Mouse (Mus musculus) adrenal gland, postnatal 10 days (tissue): ENCODE measurements around the gene Coq4. TPM values are rescaled to one million over a fixed set of nuclear protein-coding genes. Genes with fewer than 3 reads are reported as not detected.

ENCODE experiments used
- DNase-seq: peaks from one replicate; pipeline ENCODE4 v3.0.0; 2021; ENCODE audit warnings: mixed read lengths
- microRNA-seq: library from miRNA; unstranded; fragments of <30 nt; microRNA quantifications from one replicate; pipeline ENCODE4 v1.2.0, GENCODE M21; 2021
- total RNA-seq, 2 experiments: library from RNA; stranded (reverse); gene quantifications; 2 replicates each; pipeline ENCODE4 v1.2.3; 2021

The Coq4 gene
- total RNA-seq, 2 experiments from 2014 or later = 16.4 to 21.8 TPM

DNA sequence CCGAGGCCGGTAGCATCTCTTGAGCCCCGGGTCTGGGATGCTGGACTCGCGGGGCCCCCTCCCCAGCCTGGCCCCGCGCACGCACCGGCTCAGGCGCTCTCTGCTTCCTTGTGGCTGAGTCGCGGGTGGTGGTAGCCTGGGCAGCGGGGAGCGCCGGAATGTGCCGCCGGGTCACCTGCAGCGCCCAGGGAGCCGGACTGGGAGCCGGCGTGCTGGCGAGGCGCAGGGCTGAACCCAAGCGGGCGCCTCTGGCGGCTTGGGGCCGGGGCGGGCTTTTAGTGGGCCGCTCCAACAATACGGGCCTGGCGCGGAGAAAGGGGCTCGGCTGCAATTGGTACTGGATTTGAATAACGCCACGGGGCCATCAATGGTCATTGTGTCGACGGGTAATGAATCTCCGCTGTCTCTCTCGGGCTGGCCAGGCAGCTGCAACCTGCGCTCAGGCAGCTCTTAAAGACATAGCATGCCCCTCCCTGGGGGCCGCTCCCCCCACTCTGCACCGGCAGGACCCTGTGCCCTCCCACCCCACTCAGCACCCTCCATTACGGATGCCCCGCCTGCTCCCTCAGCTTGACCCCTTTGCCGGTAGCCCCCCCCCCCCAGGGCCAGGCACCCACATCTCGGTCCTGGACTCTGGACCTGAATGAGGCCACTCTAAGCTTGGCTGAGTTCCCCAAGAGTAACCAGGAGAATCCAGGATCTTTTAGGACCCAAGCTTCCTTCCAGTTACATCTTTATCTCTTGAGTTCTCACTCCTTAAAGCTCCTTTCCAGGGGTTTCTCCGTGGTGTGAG lies 59.0 kb downstream of the Coq4 start:
- DNase-seq = no peak

DNA sequence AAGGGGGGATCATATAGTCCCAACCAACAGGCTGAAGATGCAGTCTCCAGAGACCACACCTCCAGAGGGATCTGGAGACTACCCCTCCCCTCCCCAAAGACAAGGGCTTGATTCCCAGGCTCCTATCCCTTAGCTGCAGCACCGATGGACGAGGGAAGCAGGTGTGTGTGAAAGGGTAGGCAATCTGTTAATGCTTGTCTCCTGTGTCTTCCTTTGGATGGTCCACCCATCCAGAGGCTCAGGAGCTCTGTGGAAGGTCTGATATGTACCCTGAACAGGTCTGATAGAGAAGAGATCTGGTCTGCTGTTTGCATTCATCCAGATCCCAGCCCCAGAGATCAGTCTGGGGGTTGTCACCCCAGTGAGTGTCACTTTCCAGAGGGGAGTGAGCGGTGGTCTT lies 59.6 kb downstream of the Coq4 start:
- no peak for DNase-seq

Small RNAs within 50 kb of the gene (microRNA-seq; reads per million reads assigned to microRNA genes)
- not detected for gene Mir219a-2
- gene Mir219b = not detected

Other genes starting within 250 kb of the Coq4 start
- 10 to 100 TPM; 58.5 to 66.5 TPM for gene Rapgef1, start 167.8 kb upstream of the Coq4 start, total RNA-seq
- under 1 TPM in 1 of 2 experiments, not detected in 1; 0.48 TPM for gene Gm13420, start 35.8 kb upstream of the Coq4 start, total RNA-seq
- not detected for gene Gm13547, start 28.2 kb upstream of the Coq4 start, total RNA-seq
- 10 to 100 TPM; 25.7 to 43.1 TPM for gene Trub2, start 1.0 kb downstream of the Coq4 start, total RNA-seq
- gene Slc27a4, start 15.1 kb downstream of the Coq4 start, total RNA-seq = 10 to 100 TPM; 26.8 to 27.8 TPM
- 10 to 100 TPM; 39.4 to 43.6 TPM for gene Urm1, start 32.6 kb downstream of the Coq4 start, total RNA-seq
- 10 to 100 TPM; 16.6 to 19.0 TPM for gene Cercam, start 81.7 kb downstream of the Coq4 start, total RNA-seq
- gene Odf2, start 101.7 kb downstream of the Coq4 start, total RNA-seq = 10 to 100 TPM; 41.1 to 44.6 TPM
- 10 to 100 TPM; 31.8 to 36.5 TPM for gene Gle1, start 147.9 kb downstream of the Coq4 start, total RNA-seq
- gene Sptan1, start 178.1 kb downstream of the Coq4 start, total RNA-seq = 100 to 1,000 TPM; 200 to 226 TPM